Mouse (Mus musculus) kidney, adult 8-10 months (tissue): Measurements from ENCODE around the gene Prss41.

Experiments
- DNase-seq, 2 experiments: peaks; one replicate each; pipeline ENCODE4 v3.0.0; 2022

The Prss41 gene

DNA sequence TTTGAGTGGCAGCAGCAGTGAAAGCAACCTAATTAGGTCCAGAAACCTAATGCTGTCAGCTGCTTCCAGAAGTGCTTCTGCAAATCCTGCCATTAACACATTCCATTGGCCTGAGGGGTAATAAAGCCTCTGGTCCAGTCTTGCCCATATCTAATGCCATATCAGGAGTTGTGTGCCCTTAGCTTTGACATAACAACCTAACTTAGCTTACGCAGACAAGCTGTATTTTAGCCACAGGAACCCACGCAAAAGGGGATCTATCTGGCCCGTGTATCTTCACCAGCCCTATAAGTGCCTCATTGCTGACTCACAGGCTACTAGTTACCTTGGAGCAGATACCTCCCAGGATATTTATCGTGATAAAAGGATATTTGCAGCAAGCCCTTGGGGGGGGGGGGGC lies 18.4 kb downstream of the Prss41 start:
- no peak for DNase-seq

DNA sequence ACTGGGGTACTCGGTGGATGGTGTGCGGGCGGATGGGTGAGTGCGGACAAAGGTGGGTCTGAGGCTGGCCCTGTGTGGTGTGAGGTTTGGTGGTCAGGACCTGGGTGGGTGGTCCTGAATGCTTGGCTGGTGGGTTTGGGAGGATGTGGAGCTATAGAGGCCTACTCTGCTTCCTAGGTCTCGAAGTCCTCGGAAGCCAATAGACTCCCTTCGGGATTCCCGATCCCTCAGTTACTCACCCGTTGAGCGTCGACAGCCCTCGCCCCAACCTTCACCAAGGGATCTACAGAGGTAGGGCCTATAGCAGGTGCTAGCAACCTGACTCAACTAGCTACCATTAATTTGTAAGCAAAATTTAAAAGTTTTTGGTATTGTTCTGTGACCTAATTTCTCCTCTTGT lies 20.4 kb downstream of the Prss41 start:
- DNase-seq = no peak

- DNase-seq = no peak
Measured at GRCm38 (mm10) chr17:23823018-23823417, 21.0 kb downstream of the Prss41 start.

GRCm38 (mm10) chr17:23822094-23822493 lies 21.9 kb downstream of the Prss41 start:
- no peak for DNase-seq

DNA sequence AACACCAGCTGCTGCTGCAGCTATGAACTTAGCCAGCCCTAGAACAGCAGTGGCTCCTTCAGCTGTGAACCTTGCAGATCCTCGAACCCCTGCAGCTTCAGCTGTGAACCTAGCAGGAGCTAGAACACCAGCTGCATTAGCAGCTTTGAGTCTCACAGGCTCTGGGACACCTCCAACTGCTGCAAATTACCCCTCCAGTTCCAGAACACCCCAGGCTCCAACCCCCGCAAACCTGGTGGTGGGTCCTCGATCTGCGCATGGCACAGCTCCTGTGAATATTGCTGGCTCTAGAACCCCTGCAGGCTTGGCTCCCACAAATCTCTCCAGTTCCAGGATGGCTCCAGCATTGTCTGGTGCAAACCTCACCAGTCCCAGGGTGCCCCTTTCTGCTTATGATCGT lies 23.2 kb downstream of the Prss41 start:
- DNase-seq = no peak

- DNase-seq = no peak
Measured at GRCm38 (mm10) chr17:23819235-23819634, 24.7 kb downstream of the Prss41 start.

DNA sequence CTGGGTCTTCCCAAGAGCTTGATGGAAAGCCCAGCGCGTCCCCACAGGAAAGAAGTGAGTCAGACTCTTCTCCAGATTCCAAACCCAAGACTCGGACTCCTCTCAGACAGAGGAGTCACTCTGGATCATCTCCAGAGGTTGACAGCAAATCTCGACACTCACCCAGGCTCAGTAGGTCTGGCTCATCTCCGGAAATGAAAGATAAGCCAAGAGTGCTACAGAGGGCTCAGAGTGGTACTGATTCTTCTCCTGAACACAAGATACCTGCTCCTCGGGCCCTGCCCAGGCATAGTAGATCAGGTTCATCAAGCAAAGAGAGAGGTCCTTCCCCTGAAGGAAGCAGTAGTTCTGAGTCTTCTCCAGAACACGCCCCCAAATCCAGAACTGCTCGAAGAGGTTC lies 25.4 kb downstream of the Prss41 start:
- no peak for DNase-seq

DNA sequence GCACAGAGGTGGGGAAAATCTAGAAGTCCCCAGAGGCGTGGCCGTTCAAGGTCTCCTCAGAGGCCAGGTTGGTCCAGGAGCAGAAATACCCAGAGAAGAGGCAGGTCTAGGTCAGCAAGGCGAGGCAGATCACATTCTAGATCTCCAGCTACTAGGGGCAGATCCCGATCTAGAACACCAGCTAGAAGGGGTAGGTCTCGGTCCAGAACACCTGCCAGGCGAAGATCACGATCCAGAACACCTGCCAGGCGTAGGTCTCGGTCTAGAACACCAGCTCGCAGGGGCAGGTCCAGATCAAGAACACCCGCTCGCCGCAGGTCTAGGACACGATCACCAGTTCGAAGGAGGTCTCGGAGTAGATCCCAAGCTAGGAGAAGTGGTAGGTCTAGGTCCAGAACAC lies 28.3 kb downstream of the Prss41 start:
- no peak for DNase-seq

- DNase-seq = peak; percentile 32 to 37
Measured at GRCm38 (mm10) chr17:23807918-23808317, 36.1 kb downstream of the Prss41 start.

DNA sequence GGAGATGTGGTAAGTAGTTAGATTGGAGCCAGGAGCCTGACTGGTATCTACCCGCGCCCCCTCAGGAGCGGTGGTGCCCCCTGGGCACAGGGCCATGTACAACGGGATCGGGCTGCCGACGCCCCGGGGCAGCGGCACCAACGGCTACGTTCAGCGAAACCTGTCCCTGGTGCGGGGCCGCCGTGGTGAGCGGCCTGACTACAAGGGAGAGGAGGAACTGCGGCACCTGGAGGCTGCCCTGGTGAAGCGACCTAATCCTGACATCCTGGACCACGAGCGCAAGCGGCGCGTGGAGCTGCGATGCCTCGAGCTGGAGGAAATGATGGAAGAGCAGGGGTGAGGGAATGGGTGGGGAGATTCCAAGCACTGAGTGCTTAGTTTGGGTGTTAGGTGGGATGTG lies 37.1 kb downstream of the Prss41 start:
- DNase-seq = peak; percentile 51 to 62

- DNase-seq = no peak
Measured at GRCm38 (mm10) chr17:23804426-23805085, 39.4 kb downstream of the Prss41 start.

DNA sequence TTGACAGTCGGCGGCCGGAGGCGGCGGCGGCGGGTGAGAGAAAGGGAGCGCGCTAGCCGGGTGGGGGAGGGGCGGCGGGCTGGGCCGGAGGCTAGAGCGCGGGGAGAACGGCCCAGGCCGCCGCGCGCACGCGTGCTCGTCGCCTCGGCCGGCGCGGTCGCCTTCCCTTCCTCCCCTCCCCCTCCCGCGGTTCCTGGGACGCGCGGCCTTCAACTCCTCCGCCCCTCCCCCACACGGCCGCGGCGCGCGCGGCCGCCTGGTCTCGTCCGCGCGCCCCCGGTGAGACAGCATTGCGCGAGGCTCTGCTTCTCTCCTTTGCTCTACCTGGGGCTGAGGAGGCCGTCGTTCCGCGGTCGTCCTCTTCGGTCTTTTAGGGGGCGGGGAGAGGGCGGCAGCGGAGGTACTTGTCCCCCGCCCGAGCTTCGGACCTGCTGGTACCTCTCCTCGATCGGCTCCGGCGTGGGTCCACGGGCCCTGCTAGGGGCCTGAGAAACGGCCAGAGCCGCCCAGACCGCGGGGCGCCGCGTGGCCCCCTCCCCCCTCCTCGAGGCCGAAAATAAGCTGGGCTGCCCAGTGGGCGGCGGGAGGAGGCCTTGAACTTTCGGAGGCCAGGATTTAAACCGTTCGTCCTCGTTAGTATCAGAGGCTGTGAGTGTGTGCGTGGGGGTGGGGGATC lies 40.5 kb downstream of the Prss41 start:
- peak; percentile 70 to 74 for DNase-seq

DNA sequence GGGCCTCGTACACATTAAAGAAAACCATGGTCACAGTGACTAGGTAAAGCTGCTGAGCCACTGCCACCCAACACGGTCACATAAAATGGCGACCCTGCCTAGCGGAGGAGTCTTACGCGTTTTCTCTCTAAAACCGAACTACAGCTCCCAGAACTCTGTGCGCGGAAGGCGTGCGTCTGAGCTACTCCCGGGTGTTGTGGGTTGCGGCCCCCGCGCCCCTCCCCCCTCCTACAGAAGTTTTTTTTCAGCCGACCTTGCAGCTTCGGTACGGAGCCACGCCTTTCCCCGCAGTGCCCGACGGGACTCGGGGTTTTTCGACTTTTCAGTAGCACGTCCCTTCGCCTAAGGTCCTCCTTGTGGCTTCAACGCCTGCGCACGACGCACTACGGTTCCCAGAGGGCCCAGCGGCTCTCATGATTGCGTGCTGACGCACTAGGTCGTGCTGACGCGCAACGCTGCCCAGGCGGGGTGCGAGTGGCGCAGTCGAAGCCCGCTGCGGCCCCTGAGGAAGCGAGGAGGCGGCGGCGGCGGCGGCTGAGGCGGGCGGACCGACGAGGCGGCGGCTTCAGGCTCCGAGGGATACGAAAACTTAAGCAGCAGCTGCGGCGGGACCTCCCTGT lies 41.1 kb downstream of the Prss41 start:
- peak; percentile 98 to 99 for DNase-seq

- DNase-seq = no peak
Measured at GRCm38 (mm10) chr17:23801627-23802026, 42.3 kb downstream of the Prss41 start.

GRCm38 (mm10) chr17:23797316-23797715 lies 46.7 kb downstream of the Prss41 start:
- no peak for DNase-seq

GRCm38 (mm10) chr17:23795323-23795722 lies 48.6 kb downstream of the Prss41 start:
- DNase-seq = no peak

DNA sequence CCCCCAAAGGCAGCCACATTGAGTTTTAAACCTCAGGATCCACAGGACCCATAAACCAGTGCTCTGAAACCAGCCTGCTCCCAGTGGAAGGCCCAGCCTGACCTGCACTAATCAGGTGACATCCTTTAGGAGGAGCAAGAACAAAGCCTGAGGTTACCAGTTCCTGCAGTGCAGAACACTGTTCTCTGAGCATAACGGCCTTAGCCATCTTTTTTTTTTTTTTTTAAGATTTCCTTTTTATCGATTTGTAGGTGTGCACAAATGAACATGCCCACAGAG lies 53.0 kb downstream of the Prss41 start:
- no peak for DNase-seq

DNA sequence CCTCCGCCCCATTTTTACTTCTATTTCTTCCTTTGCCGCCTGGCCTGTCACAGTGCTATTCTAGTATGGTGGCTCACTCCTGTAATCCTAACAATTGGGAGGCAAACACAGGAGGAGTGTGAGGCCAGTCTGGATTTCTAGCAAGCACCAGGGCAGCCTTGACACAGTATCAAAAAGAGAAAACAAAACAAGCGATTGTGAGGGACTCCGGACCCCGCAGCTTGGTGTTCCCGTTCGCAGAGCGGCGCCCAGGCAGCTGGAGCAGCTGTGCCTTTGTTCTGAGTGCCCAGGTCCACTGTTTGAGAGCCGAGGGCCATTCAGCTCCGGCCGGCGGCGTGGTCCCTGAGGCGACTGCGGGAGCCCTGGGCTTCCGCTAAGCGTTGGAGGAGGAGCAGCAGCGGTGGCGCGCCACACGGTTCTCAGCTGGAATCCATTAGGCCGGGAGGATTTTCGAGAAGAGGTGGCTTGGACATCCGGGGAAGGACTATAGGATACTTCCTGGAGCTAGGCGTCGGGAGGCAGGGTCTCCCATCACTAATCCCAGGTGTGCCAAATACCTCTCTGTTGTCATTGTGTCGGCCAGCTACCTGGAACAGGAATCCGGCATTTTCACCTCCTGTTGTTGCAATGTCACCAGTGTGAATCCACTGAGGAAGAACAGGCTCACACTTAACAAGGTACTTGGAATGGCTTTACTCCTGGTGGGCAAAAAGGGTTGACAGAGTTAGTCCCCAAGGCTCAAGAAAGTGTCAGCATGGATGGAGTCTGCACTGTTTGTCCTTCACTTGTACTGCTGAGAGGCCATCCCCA lies 53.5 kb downstream of the Prss41 start, which contains the start of gene Srrm2:
Gene Srrm2 (plus strand): TSS at position 264 of the 810 bp plus-strand sequence.
- peak in 1 of 2 experiments; percentile 45 for DNase-seq

GRCm38 (mm10) chr17:23789749-23790268 lies 54.2 kb downstream of the Prss41 start:
- no peak for DNase-seq

GRCm38 (mm10) chr17:23788973-23789372 lies 55.0 kb downstream of the Prss41 start:
- DNase-seq = no peak
